In genomic region chr9:56507682-56508061, GRCm38 (mm10) we compare ENCODE assay signal across 8 mouse cellular contexts.
DNase-seq lines count a peak whose midpoint lies in the region; ATAC-seq and TF ChIP-seq lines count a peak whose summit lies in the region.

No protein-coding gene starts in this region.

- peak overlapping the region; percentile 78 for H3K27ac ChIP-seq in cerebellum, adult 2 months (ENCODE audit: insufficient read depth, low read length)
- no peak overlapping the region for H3K27ac ChIP-seq in CH12.LX (ENCODE audit: insufficient read depth, low read depth)
- peak overlapping the region; percentile 96 for H3K27ac ChIP-seq in hindbrain, embryonic 12.5 days

- dilution Hi-C loops in CH12.LX (cut with MboI; ENCODE audit: extremely low pct_ligation_motif_present, extremely low pct_unique_long_range_greater_than_20kb, low sequenced_read_pairs): no loop called here

- H3K36me3 ChIP-seq in CH12.LX (replicated peaks in 1 of 2; ENCODE audit: control insufficient read depth in 1 of 2, insufficient read depth in 1 of 2, low read length in 1 of 2): no peaks in the 10 kb centered on the region
- H3K36me3 ChIP-seq in hindbrain, embryonic 12.5 days: no peaks in the 10 kb centered on the region

- H3K4me1 ChIP-seq in cerebellum, adult 2 months (ENCODE audit: control insufficient read depth, insufficient read depth, low read length): peaks cover 8% of the 10 kb centered on the region
- peaks cover 6 to 23% of the 10 kb centered on the region in 2 experiments for H3K4me1 ChIP-seq in CH12.LX (ENCODE audit: control insufficient read depth in 1 of 2, insufficient read depth in 2 of 2)
- H3K4me1 ChIP-seq in hindbrain, embryonic 12.5 days: peaks cover 38% of the 10 kb centered on the region

- TF ChIP-seq EP300 in CH12.LX (IDR thresholded peaks at IDR 0.05; ENCODE audit: low read length): no peak

- no peak for TF ChIP-seq POLR2A in cerebellum, adult 2 months (IDR thresholded peaks at IDR 0.05; ENCODE audit: borderline replicate concordance, insufficient read depth, low read length)
- TF ChIP-seq POLR2A in CH12.LX (IDR thresholded peaks at IDR 0.05; ENCODE audit: low read depth, low read length): no peak

- no peaks in the 10 kb centered on the region for H3K79me2 ChIP-seq in CH12.LX (replicated peaks; ENCODE audit: control insufficient read depth, extremely low read depth, insufficient read depth, poor library complexity, severe bottlenecking)

- 52% methylated on average over 4 of the region's 4 CpGs for WGBS in cerebellum, adult 2 months
- WGBS in hindbrain, embryonic 12.5 days: 64% methylated on average over 4 of the region's 4 CpGs

- H3K9me3 ChIP-seq in CH12.LX (replicated peaks; ENCODE audit: low read length): no peaks in the 10 kb centered on the region
- no peaks in the 10 kb centered on the region for H3K9me3 ChIP-seq in hindbrain, embryonic 12.5 days (replicated peaks)

- ATAC-seq in hindbrain, embryonic 12.5 days (ENCODE audit: low FRiP score): no peak
- ATAC-seq in megakaryocyte progenitor cell, adult 5-6 weeks (replicated peaks; ENCODE audit: poor library complexity): no peak

- 0 out of 2 replicates have a peak overlapping the region, but pooled peaks have one; percentile 65 for H3K4me2 ChIP-seq in CH12.LX (ENCODE audit: insufficient read depth, low read depth, poor library complexity, severe bottlenecking)
- peak overlapping the region; percentile 71 for H3K4me2 ChIP-seq in hindbrain, embryonic 12.5 days (replicated peaks)

- no peak for TF ChIP-seq CTCF in cerebellum, adult 2 months (IDR thresholded peaks at IDR 0.05; ENCODE audit: borderline replicate concordance, insufficient read depth, low read depth, low read length)
- TF ChIP-seq CTCF in CH12.LX (conservative IDR thresholded peaks at IDR 0.05 in 1 of 2, IDR thresholded peaks at IDR 0.05 in 1 of 2; ENCODE audit: low read depth in 2 of 2, low read length in 2 of 2): no peak

- H3K4me3 ChIP-seq in cerebellum, adult 2 months (replicated peaks; ENCODE audit: insufficient read depth, low read depth, low read length): peak overlapping the region; percentile 52
- no peak overlapping the region for H3K4me3 ChIP-seq in CH12.LX (replicated peaks in 1 of 3; ENCODE audit: low read depth in 2 of 3, low read length in 2 of 3, poor library complexity in 1 of 3)
- H3K4me3 ChIP-seq in hindbrain, embryonic 12.5 days: peak overlapping the region; percentile 36; the same call in 1 of the 2 replicates

- no peak for DNase-seq in cerebellum, adult 2 months
- DNase-seq in cerebellum, adult 9-10 months: no peak
- no peak for DNase-seq in CH12.LX (ENCODE audit: extremely low read depth)
- DNase-seq in lung, postnatal 14 days: peak; percentile 28
- no peak for DNase-seq in B cell, adult 2 months
- DNase-seq in left cerebral cortex, adult 8-10 months (ENCODE audit: low spot score in 2 of 2): no peak

- no peak for TF ChIP-seq RAD21 in CH12.LX (IDR thresholded peaks at IDR 0.05; ENCODE audit: low read depth, low read length)

- in situ Hi-C loops in CH12.LX (cut with MboI; ENCODE audit: low pct_ligation_motif_present, low pct_unique_long_range_greater_than_20kb, low sequenced_read_pairs): loop anchor here (10.0 kb wide), 1 partner anchor 303 kb away; no protein-coding TSS in a partner anchor

- H3K27me3 ChIP-seq in cerebellum, adult 2 months (ENCODE audit: control insufficient read depth, insufficient read depth, low read length): no peaks in the 10 kb centered on the region
- H3K27me3 ChIP-seq in CH12.LX (replicated peaks): no peaks in the 10 kb centered on the region
- no peaks in the 10 kb centered on the region for H3K27me3 ChIP-seq in hindbrain, embryonic 12.5 days

- H3K9ac ChIP-seq in CH12.LX (ENCODE audit: insufficient read depth, low read depth): no peak overlapping the region
- H3K9ac ChIP-seq in hindbrain, embryonic 12.5 days: peak overlapping the region; percentile 35; the same call in 1 of the 2 replicates

TF ChIP-seq in CH12.LX, 34 proteins besides CTCF, POLR2A, EP300 and RAD21:
- TF ChIP-seq ZMIZ1 (IDR thresholded peaks at IDR 0.05; ENCODE audit: low read depth, low read length): no peak
- no peak for TF ChIP-seq MYC (IDR thresholded peaks at IDR 0.05; ENCODE audit: low read depth, low read length)
- TF ChIP-seq ELF1 (IDR thresholded peaks at IDR 0.05; ENCODE audit: low read depth, low read length): no peak

Comparison
In these comparisons a context has a peak if more than half of its experiments do, and no peak if none do; other contexts are left out.
1. H3K4me3 ChIP-seq: peak in cerebellum, adult 2 months (single experiment) and hindbrain, embryonic 12.5 days (single experiment); none in CH12.LX (0 of 3).